Mouse (Mus musculus): Measurements from ENCODE around the gene Hhat. TPM values are rescaled to one million over a fixed set of nuclear protein-coding genes. Genes with fewer than 3 reads are reported as not detected.

Gene Hhat
- total RNA-seq, 1 experiment from 2014 or later = 3.4 TPM

- ATAC-seq (replicated peaks in 1 of 2; ENCODE audit: insufficient read depth in 1 of 2, low FRiP score in 2 of 2, low TSS enrichment in 1 of 2, low read depth in 1 of 2, poor library complexity in 2 of 2, severe bottlenecking in 2 of 2) = peak; percentile 88 to 92
Measured at GRCm38 (mm10) chr1:192752659-192753601, 18.1 kb downstream of the Hhat start.

- no peak for ATAC-seq (replicated peaks in 1 of 2; ENCODE audit: insufficient read depth in 1 of 2, low FRiP score in 2 of 2, low TSS enrichment in 1 of 2, low read depth in 1 of 2, poor library complexity in 2 of 2, severe bottlenecking in 2 of 2)
Measured at GRCm38 (mm10) chr1:192750042-192750437, 21.0 kb downstream of the Hhat start.

GRCm38 (mm10) chr1:192749270-192750041 lies 21.6 kb downstream of the Hhat start:
- no peak for ATAC-seq (replicated peaks in 1 of 2; ENCODE audit: insufficient read depth in 1 of 2, low FRiP score in 2 of 2, low TSS enrichment in 1 of 2, low read depth in 1 of 2, poor library complexity in 2 of 2, severe bottlenecking in 2 of 2)

- peak in 1 of 2 experiments; percentile 7; a peak in 1 of 4 replicates for ATAC-seq (replicated peaks in 1 of 2; ENCODE audit: insufficient read depth in 1 of 2, low FRiP score in 2 of 2, low TSS enrichment in 1 of 2, low read depth in 1 of 2, poor library complexity in 2 of 2, severe bottlenecking in 2 of 2)
Measured at GRCm38 (mm10) chr1:192746201-192746600, 24.8 kb downstream of the Hhat start.

GRCm38 (mm10) chr1:192745240-192746101 lies 25.6 kb downstream of the Hhat start:
- ATAC-seq (replicated peaks in 1 of 2; ENCODE audit: insufficient read depth in 1 of 2, low FRiP score in 2 of 2, low TSS enrichment in 1 of 2, low read depth in 1 of 2, poor library complexity in 2 of 2, severe bottlenecking in 2 of 2) = peak; percentile 51 to 57; a peak in 3 of 4 replicates

GRCm38 (mm10) chr1:192744880-192745239 lies 26.2 kb downstream of the Hhat start:
- ATAC-seq (replicated peaks in 1 of 2; ENCODE audit: insufficient read depth in 1 of 2, low FRiP score in 2 of 2, low TSS enrichment in 1 of 2, low read depth in 1 of 2, poor library complexity in 2 of 2, severe bottlenecking in 2 of 2) = peak in 1 of 2 experiments; percentile 2; a peak in 1 of 4 replicates

- no peak for ATAC-seq (replicated peaks in 1 of 2; ENCODE audit: insufficient read depth in 1 of 2, low FRiP score in 2 of 2, low TSS enrichment in 1 of 2, low read depth in 1 of 2, poor library complexity in 2 of 2, severe bottlenecking in 2 of 2)
Measured at GRCm38 (mm10) chr1:192742394-192743251, 28.4 kb downstream of the Hhat start.

- ATAC-seq (replicated peaks in 1 of 2; ENCODE audit: insufficient read depth in 1 of 2, low FRiP score in 2 of 2, low TSS enrichment in 1 of 2, low read depth in 1 of 2, poor library complexity in 2 of 2, severe bottlenecking in 2 of 2) = no peak
Measured at GRCm38 (mm10) chr1:192741896-192742295, 29.1 kb downstream of the Hhat start.

- ATAC-seq (replicated peaks in 1 of 2; ENCODE audit: insufficient read depth in 1 of 2, low FRiP score in 2 of 2, low TSS enrichment in 1 of 2, low read depth in 1 of 2, poor library complexity in 2 of 2, severe bottlenecking in 2 of 2) = peak; percentile 52 to 69
Measured at GRCm38 (mm10) chr1:192736524-192736923, 34.5 kb downstream of the Hhat start.

- peak; percentile 75 to 77 for ATAC-seq (replicated peaks in 1 of 2; ENCODE audit: insufficient read depth in 1 of 2, low FRiP score in 2 of 2, low TSS enrichment in 1 of 2, low read depth in 1 of 2, poor library complexity in 2 of 2, severe bottlenecking in 2 of 2)
Measured at GRCm38 (mm10) chr1:192736002-192736426, 35.0 kb downstream of the Hhat start.

GRCm38 (mm10) chr1:192730517-192730916 lies 40.5 kb downstream of the Hhat start:
- ATAC-seq (replicated peaks in 1 of 2; ENCODE audit: insufficient read depth in 1 of 2, low FRiP score in 2 of 2, low TSS enrichment in 1 of 2, low read depth in 1 of 2, poor library complexity in 2 of 2, severe bottlenecking in 2 of 2) = no peak

GRCm38 (mm10) chr1:192726996-192727624 lies 43.9 kb downstream of the Hhat start:
- peak; percentile 85 to 91 for ATAC-seq (replicated peaks in 1 of 2; ENCODE audit: insufficient read depth in 1 of 2, low FRiP score in 2 of 2, low TSS enrichment in 1 of 2, low read depth in 1 of 2, poor library complexity in 2 of 2, severe bottlenecking in 2 of 2)

GRCm38 (mm10) chr1:192722147-192722546 lies 48.9 kb downstream of the Hhat start:
- ATAC-seq (replicated peaks in 1 of 2; ENCODE audit: insufficient read depth in 1 of 2, low FRiP score in 2 of 2, low TSS enrichment in 1 of 2, low read depth in 1 of 2, poor library complexity in 2 of 2, severe bottlenecking in 2 of 2) = no peak

- no peak for ATAC-seq (replicated peaks in 1 of 2; ENCODE audit: insufficient read depth in 1 of 2, low FRiP score in 2 of 2, low TSS enrichment in 1 of 2, low read depth in 1 of 2, poor library complexity in 2 of 2, severe bottlenecking in 2 of 2)
Measured at GRCm38 (mm10) chr1:192720156-192720555, 50.9 kb downstream of the Hhat start.

- peak; percentile 32 to 56; a peak in 1 of 4 replicates for ATAC-seq (replicated peaks in 1 of 2; ENCODE audit: insufficient read depth in 1 of 2, low FRiP score in 2 of 2, low TSS enrichment in 1 of 2, low read depth in 1 of 2, poor library complexity in 2 of 2, severe bottlenecking in 2 of 2)
Measured at GRCm38 (mm10) chr1:192711779-192712348, 59.2 kb downstream of the Hhat start.
